Mouse (Mus musculus): ENCODE measurements around the gene Thpo. TPM values are rescaled to one million over a fixed set of nuclear protein-coding genes. Genes with fewer than 3 reads are reported as not detected.

Thpo gene
- total and polyA plus RNA-seq, 3 experiments: 0.08 to 1.0 (median 0.19) TPM

DNA sequence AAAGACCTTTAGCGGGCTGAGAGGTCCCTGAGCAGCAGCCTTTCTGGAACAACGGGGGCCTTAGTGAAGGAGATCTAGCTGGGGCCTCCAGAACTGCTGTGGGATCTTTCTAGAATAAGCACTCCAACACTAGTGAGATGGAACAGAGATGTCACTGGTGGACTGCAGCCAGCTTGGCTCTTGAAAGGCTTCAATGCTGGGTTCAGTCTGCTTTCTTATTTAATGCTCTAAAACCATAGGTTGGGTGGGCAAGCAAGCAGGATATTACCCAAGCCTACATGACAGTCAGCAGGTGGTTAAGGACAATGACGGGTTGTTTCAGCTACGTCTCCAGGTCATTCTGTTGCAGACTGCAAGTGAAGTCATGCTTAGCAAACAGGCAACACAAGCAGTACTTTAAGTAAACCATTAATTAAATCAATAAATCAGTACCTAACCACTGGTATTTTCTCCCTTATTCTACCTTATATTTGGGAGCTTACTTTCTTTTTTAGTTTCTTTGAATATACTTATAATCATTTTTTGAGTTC is 46.9 kb upstream of the Thpo start:
- Histone ChIP-seq H3K9me3 (replicated peaks; ENCODE audit: low read length) (no peaks in the 10 kb centered on the region), H3K79me2 (replicated peaks; ENCODE audit: control insufficient read depth, extremely low read depth, insufficient read depth, poor library complexity, severe bottlenecking) (no peaks in the 10 kb centered on the region), H3K36me3 (replicated peaks in 1 of 2; ENCODE audit: control insufficient read depth in 1 of 2, insufficient read depth in 1 of 2, low read length in 1 of 2) (no peaks in the 10 kb centered on the region), H3K9ac (ENCODE audit: insufficient read depth, low read depth) (no peak overlapping the region), H3K4me2 (ENCODE audit: insufficient read depth, low read depth, poor library complexity, severe bottlenecking) (no peak overlapping the region), H3K4me1 (ENCODE audit: control insufficient read depth in 1 of 2, insufficient read depth in 2 of 2) (no peaks in the 10 kb centered on the region), H3K27me3 (replicated peaks) (peaks cover 13% of the 10 kb centered on the region), H3K4me3 (replicated peaks in 1 of 3; ENCODE audit: low read depth in 2 of 3, low read length in 2 of 3, poor library complexity in 1 of 3) (no peak overlapping the region), H3K27ac (ENCODE audit: insufficient read depth, low read depth) (no peak overlapping the region)
- dilution Hi-C loops (cut with MboI; ENCODE audit: extremely low pct_ligation_motif_present, extremely low pct_unique_long_range_greater_than_20kb, low sequenced_read_pairs) (no loop called here), in situ Hi-C loops (cut with MboI; ENCODE audit: low pct_ligation_motif_present, low pct_unique_long_range_greater_than_20kb, low sequenced_read_pairs) (no loop called here)
- TF ChIP-seq JUN (IDR thresholded peaks at IDR 0.05; ENCODE audit: insufficient read depth, low read depth, low read length) (no peak), MAZ (IDR thresholded peaks at IDR 0.05; ENCODE audit: low read depth, low read length) (no peak), EP300 (IDR thresholded peaks at IDR 0.05; ENCODE audit: low read length) (no peak), MEF2A (IDR thresholded peaks at IDR 0.05; ENCODE audit: borderline replicate concordance, low read depth, low read length) (no peak), MAFK (IDR thresholded peaks at IDR 0.05; ENCODE audit: insufficient replicate concordance, low read length) (no peak)
- no peak for DNase-seq (ENCODE audit: extremely low read depth)

GRCm38 (mm10) chr16:20779846-20780245 is 45.5 kb upstream of the Thpo start:
- DNase-seq (ENCODE audit: extremely low read depth): no peak
- Histone ChIP-seq H3K79me2 (replicated peaks; ENCODE audit: control insufficient read depth, extremely low read depth, insufficient read depth, poor library complexity, severe bottlenecking) (no peaks in the 10 kb centered on the region), H3K9me3 (replicated peaks; ENCODE audit: low read length) (no peaks in the 10 kb centered on the region), H3K4me1 (ENCODE audit: control insufficient read depth in 1 of 2, insufficient read depth in 2 of 2) (no peaks in the 10 kb centered on the region), H3K9ac (ENCODE audit: insufficient read depth, low read depth) (no peak overlapping the region), H3K4me3 (replicated peaks in 1 of 3; ENCODE audit: low read depth in 2 of 3, low read length in 2 of 3, poor library complexity in 1 of 3) (no peak overlapping the region), H3K27ac (ENCODE audit: insufficient read depth, low read depth) (no peak overlapping the region), H3K4me2 (ENCODE audit: insufficient read depth, low read depth, poor library complexity, severe bottlenecking) (no peak overlapping the region), H3K27me3 (replicated peaks) (peaks cover 17% of the 10 kb centered on the region), H3K36me3 (replicated peaks in 1 of 2; ENCODE audit: control insufficient read depth in 1 of 2, insufficient read depth in 1 of 2, low read length in 1 of 2) (no peaks in the 10 kb centered on the region)
- TF ChIP-seq ZMIZ1 (IDR thresholded peaks at IDR 0.05; ENCODE audit: low read depth, low read length) (no peak), TCF12 (IDR thresholded peaks at IDR 0.05; ENCODE audit: low read depth, low read length) (no peak), JUN (IDR thresholded peaks at IDR 0.05; ENCODE audit: insufficient read depth, low read depth, low read length) (no peak), CTCF (conservative IDR thresholded peaks at IDR 0.05 in 1 of 2, IDR thresholded peaks at IDR 0.05 in 1 of 2; ENCODE audit: low read depth in 2 of 2, low read length in 2 of 2) (no peak), SMC3 (IDR thresholded peaks at IDR 0.05; ENCODE audit: low read depth, low read length) (no peak), RAD21 (IDR thresholded peaks at IDR 0.05; ENCODE audit: low read depth, low read length) (no peak), MXI1 (IDR thresholded peaks at IDR 0.05; ENCODE audit: low read depth, low read length) (no peak), ELF1 (IDR thresholded peaks at IDR 0.05; ENCODE audit: low read depth, low read length) (no peak), NELFE (IDR thresholded peaks at IDR 0.05; ENCODE audit: low read depth, low read length) (no peak), POLR2A (IDR thresholded peaks at IDR 0.05; ENCODE audit: low read depth, low read length) (no peak), MAFK (IDR thresholded peaks at IDR 0.05; ENCODE audit: insufficient replicate concordance, low read length) (no peak), IRF4 (IDR thresholded peaks at IDR 0.05; ENCODE audit: low read depth, low read length) (no peak)
- dilution Hi-C loops (cut with MboI; ENCODE audit: extremely low pct_ligation_motif_present, extremely low pct_unique_long_range_greater_than_20kb, low sequenced_read_pairs): no loop called here
- in situ Hi-C loops (cut with MboI; ENCODE audit: low pct_ligation_motif_present, low pct_unique_long_range_greater_than_20kb, low sequenced_read_pairs): no loop called here
